Mouse (Mus musculus) 3134 (cell line): ENCODE measurements around the gene Btf3.

Experiments used
- DNase-seq: peaks from one replicate; pipeline ENCODE4 v3.0.0-alpha.2; 2011; ENCODE audit warnings: low spot score; ENCODE audit not compliant: insufficient read length; ENCODE audit errors: extremely low read depth

Gene Btf3

GRCm38 (mm10) chr13:98316480-98317245 lies at the start of gene Btf3:
Btf3 (minus strand) TSS chr13:98317006.
- DNase-seq = peak; percentile 94

DNA sequence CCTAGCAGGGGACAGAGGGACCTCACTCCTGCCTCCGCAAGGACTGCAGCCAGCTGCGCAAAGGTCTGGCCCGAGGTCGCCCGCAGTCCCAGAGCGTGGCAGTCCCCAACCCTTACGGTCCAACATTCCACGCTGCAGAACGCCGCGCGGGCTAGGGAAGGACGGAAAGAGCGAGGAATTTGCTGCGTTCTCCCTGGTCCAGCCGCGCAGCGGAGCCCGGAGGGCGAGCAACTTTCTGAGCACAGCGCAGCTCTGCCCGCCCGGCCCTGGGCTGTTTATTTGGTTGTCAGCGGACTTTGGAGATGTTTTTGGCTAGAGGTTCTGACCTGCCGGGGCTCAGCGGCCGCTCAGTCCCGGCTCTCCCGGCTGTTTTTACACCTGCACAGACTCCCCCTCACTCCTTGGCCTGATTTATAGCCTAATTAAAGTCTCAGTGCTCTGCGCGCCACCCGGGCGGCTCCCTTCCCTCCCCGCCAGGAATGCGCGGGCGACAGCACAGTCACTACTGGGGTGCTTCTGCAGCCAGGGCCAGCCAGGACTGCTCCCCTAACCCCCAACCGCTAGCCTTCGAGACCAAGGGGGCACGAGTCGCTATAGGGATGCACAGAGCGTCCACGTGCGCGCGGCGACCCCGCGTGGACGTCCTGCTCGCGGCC lies 49.1 kb upstream of the Btf3 start:
- no peak for DNase-seq

GRCm38 (mm10) chr13:98365081-98365480 lies 48.3 kb upstream of the Btf3 start:
- DNase-seq = no peak

- DNase-seq = no peak
These were observed 46.2 kb upstream of the Btf3 start for GRCm38 (mm10) chr13:98363046-98363445.

GRCm38 (mm10) chr13:98361161-98361560 lies 44.4 kb upstream of the Btf3 start:
- no peak for DNase-seq

- no peak for DNase-seq
These were observed 43.6 kb upstream of the Btf3 start for GRCm38 (mm10) chr13:98360391-98360790.

DNA sequence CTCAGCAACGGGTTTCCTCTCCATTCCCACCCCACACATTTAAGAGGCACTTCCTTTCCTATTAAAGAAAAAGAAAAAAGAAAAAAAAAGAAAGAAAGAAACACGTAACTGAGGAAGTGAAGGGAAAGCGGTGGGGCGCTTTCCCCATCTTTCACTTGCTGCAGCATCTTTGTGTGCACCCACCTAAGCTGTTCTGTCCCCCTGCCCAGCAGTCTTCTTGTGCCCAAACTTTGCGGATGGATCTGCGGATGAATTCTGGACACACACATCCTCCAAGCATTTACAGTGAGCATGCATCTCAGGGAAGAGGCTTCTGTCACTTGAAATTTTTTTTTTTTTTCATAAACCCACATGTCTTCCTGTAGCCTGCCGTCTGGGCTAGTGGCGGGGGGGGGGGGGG lies 42.5 kb upstream of the Btf3 start:
- DNase-seq = no peak

DNA sequence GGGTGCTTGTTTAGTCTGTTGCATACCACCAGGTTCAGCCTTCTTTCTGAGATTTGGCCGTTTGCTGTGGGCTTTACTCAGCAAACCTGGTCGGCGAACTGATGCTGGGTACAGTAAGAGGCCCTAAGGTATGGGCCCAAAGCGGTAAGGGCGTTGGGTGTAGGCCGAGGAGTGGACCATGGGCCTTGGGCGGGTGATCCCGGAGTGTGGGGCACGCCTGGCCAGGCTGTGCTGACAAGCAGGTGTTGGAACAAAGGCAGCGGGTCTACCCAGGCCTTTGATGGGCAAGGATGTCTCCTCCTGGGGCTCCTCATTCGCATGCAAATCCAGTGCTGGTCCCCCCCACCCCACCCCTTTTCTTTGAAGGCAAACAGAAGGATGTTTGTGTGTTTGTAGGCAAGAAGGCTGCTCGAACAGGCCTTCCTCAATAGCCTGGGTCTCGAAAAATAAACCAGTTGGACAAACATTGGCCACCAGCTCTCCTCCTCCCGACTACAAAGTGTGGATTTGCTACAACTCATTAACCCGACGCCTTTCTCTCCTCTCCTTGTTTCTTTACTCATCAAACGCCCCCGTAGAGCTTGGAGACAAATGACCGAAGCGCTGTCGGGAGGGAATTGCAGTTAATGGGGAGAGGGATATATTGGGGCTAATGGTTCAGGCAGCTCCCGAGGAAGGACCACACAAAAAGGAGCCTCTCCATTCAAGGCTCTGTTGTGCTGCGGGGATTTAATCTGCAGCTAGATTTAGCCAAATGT lies 41.8 kb upstream of the Btf3 start:
- peak; percentile 32 for DNase-seq

DNA sequence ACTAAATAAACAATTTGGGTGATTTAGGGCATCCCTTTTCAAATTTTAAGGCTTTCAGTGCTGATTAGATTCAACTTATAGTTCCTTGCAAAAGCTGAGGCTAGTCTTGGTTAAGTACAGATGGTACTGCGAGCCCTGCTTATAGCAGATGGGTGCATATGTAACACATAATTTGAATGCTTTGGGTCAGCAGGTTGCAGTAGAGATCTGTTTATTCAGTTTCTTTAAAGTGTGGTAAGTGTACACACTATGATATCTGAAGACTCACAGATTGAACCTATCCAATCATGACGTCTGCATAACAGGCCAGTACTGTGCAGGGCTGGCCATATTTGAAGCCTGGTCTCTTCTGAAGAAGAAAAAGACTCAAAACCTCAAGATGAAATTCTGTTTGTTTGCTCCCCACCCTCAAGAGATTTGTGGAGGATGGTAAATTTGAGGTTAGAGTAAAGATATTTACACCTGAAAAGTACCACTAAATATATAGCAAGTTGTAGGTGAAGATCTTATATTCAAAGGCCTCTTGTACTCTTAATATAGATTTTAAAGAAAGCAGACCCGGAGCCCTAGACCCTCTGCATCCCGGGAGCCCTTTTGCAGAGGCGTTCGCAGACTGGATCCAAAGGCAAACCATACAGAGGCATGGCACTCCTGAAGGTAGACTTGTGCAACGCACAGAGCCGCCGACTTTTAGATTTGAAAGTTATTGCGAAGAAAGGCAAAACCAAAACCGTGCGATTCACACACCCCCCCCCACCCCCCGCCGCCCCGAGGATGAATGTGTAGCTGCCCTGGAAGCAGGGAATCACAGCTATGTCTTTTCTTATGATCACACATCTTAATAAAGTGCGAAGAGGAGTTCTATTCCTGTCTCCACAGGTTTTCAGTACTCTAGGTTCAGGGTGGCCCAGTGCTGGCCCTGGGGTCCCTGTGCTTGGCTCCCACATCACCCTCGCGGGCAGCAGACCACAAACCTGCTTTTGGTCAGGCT lies 40.9 kb upstream of the Btf3 start:
- DNase-seq = no peak

DNA sequence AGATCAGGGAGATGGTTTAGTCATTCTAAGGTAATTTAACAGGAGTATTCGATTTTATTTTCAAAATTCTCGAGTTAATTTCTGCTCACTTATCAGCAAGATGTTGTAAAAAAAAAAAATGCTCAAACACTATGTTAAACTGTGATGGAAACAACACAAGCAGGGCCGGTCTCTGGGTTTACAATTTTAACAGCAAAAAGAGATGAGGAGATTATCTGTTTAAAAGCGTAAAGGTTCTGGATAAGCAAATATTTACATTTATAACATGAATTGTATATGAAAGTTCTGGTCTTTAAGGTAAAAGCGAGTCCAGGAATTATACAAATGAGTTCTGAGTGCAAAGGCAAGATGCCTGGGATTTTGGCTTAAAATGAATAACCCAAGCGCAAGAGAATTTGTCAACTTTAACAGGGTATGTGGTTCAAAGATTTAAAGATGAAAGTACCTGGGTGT lies 40.2 kb upstream of the Btf3 start:
- no peak for DNase-seq

- no peak for DNase-seq
These were observed 39.6 kb upstream of the Btf3 start for GRCm38 (mm10) chr13:98356176-98356972.

DNA sequence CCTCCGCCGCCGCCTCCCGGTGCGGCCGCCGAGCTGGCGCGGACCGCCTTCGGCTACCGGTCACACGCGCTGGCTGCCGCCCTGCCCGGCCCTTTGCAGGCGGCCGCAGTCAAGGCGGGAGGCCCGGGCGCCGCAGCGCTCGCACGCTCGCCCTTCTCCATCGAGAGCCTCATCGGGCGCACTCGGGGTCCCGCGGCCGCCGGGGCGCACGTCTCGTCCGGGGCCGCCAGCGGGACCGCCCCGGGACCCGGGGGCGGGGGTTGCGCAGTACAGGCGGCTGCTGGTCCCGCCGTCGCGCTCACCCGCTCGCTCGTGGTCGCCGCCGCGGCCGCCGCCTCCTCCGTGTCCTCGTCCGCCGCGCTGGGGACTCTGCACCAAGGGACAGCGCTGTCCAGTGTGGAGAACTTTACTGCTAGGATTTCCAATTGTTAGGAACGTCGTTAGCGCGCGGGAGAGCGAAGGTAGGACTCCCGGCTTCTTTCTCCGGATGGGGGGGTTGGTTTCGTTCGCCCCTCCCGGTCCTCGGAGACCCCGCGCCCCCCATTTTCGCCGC lies 38.8 kb upstream of the Btf3 start:
- DNase-seq = peak; percentile 59

GRCm38 (mm10) chr13:98354871-98355558 lies 38.2 kb upstream of the Btf3 start:
- peak; percentile 80 for DNase-seq

DNA sequence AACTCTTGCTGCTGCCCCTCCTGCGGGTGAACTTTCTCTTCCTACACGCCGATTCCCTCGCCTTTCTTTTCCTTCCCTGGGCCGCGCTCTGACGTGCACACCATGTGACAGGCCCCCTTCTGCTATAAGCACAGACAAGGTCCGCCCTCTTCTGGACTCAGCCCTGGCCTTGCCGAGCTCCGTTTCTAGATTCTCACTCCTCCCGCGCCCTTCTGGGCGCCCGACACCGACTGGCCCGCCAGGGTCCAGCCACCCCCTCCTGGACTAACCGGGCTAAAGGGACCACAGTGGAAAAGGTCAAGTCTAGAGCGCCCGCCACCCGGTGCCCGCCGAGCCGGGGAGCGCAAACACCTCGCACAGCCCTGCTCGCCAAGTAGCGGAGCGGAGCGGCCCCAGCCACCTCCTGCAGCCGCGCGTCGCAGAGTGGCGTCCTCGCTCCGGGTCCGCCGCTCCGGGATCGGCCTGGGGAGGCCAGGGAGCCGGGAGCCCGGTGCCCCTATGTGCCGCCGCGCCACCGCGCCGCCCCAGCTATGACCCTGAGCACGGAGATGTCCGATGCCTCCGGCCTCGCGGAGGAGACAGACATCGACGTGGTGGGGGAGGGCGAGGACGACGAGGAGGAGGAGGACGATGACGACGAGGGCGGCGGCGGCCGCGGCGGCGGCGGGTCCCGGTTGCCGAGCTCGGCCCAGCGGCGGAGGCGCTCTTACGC lies 37.4 kb upstream of the Btf3 start, which contains the start of gene Foxd1:
TSS of gene Foxd1 (plus strand) at position 153 of the 712 bp plus-strand sequence.
- peak; percentile 90 for DNase-seq

DNA sequence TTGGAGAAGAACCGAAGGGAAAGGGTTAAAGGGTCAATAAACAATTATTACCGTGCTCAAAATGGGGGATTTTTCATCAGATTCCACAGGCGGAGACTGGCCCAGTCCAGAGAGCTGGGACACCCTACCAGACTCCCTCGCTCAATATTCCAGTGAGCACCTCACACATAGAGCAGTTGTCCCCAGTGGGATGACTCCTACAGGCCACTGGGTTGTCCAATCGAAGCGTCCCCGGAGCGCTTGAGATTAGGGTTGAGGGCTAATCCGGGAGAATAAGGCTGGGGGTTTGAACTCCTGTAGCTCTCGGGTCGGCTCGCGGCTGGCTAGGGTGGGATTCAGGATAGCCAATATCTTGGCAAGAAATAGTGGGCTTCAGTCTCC lies 36.9 kb upstream of the Btf3 start:
- no peak for DNase-seq

- no peak for DNase-seq
These were observed 35.7 kb upstream of the Btf3 start for GRCm38 (mm10) chr13:98352381-98352975.

- DNase-seq = peak; percentile 34
These were observed 34.7 kb upstream of the Btf3 start for GRCm38 (mm10) chr13:98351527-98351926.

DNA sequence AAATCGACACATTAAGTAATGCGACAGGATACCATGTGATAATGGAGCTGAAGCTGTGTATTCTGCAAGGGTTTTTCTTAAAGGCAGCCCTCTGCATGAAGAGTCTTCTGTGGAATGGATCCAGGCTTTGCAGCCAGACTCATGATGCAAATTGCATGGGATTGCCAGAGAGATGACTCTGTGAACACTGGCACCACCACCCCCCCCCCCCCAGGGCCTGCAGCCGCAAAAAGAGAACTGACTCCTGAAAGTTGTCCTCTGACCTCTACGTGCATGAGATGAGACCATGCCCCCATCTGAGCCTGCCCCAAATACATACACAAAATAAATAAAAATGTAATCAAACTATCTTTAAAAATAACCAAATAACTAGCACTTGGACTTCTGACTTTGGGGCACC lies 32.7 kb upstream of the Btf3 start:
- DNase-seq = no peak
